Mouse (Mus musculus): Measurements from ENCODE around the gene Spryd7. TPM values are rescaled to one million over a fixed set of nuclear protein-coding genes. Genes with fewer than 3 reads are reported as not detected.
"Not testable (repeated sequence)": the region's sequence is repeated elsewhere in the genome, so short reads cannot be mapped to it uniquely, and the experiment has no call there.

Gene Spryd7
- polyA plus RNA-seq, 1 experiment: 16.0 TPM

- TF ChIP-seq POLR2A (IDR thresholded peaks at IDR 0.05; ENCODE audit: low read depth, low read length) (no peak), CTCF (IDR thresholded peaks at IDR 0.05; ENCODE audit: borderline replicate concordance, insufficient read depth, low read length) (no peak)
- Histone ChIP-seq H3K27ac (ENCODE audit: insufficient read depth, low read length) (no peak overlapping the region), H3K4me1 (ENCODE audit: control insufficient read depth, insufficient read depth, low read length) (no peaks in the 10 kb centered on the region), H3K4me3 (ENCODE audit: insufficient read depth, low read length) (no peak overlapping the region)
These were observed 32.8 kb upstream of the Spryd7 start for GRCm38 (mm10) chr14:61589288-61590065.

GRCm38 (mm10) chr14:61575941-61576340 lies 19.3 kb upstream of the Spryd7 start:
- no peak overlapping the region for H3K4me3 ChIP-seq (ENCODE audit: insufficient read depth, low read length)
- H3K27ac ChIP-seq (ENCODE audit: insufficient read depth, low read length): no peak overlapping the region
- no peaks in the 10 kb centered on the region for H3K4me1 ChIP-seq (ENCODE audit: control insufficient read depth, insufficient read depth, low read length)
- TF ChIP-seq CTCF (IDR thresholded peaks at IDR 0.05; ENCODE audit: borderline replicate concordance, insufficient read depth, low read length): no peak
- no peak for TF ChIP-seq POLR2A (IDR thresholded peaks at IDR 0.05; ENCODE audit: low read depth, low read length)

GRCm38 (mm10) chr14:61575066-61575465 lies 18.4 kb upstream of the Spryd7 start:
- TF ChIP-seq CTCF (IDR thresholded peaks at IDR 0.05; ENCODE audit: borderline replicate concordance, insufficient read depth, low read length) (no peak), POLR2A (IDR thresholded peaks at IDR 0.05; ENCODE audit: low read depth, low read length) (no peak)
- H3K4me1 ChIP-seq (ENCODE audit: control insufficient read depth, insufficient read depth, low read length): no peaks in the 10 kb centered on the region

GRCm38 (mm10) chr14:61572131-61572530 lies 15.4 kb upstream of the Spryd7 start:
- no peak overlapping the region for H3K4me3 ChIP-seq (ENCODE audit: insufficient read depth, low read length)
- H3K27ac ChIP-seq (ENCODE audit: insufficient read depth, low read length): no peak overlapping the region
- TF ChIP-seq POLR2A (IDR thresholded peaks at IDR 0.05; ENCODE audit: low read depth, low read length): no peak
- no peak for TF ChIP-seq CTCF (IDR thresholded peaks at IDR 0.05; ENCODE audit: borderline replicate concordance, insufficient read depth, low read length)
- H3K4me1 ChIP-seq (ENCODE audit: control insufficient read depth, insufficient read depth, low read length): no peaks in the 10 kb centered on the region

More at GRCm38 (mm10) chr14:61575066-61575465, 18.4 kb upstream of the Spryd7 start:
- no peak overlapping the region for H3K27ac ChIP-seq (ENCODE audit: insufficient read depth, low read length)
- no peak overlapping the region for H3K4me3 ChIP-seq (ENCODE audit: insufficient read depth, low read length)

GRCm38 (mm10) chr14:61571366-61571765 lies 14.7 kb upstream of the Spryd7 start:
- Histone ChIP-seq H3K4me3 (ENCODE audit: insufficient read depth, low read length) (no peak overlapping the region), H3K27ac (ENCODE audit: insufficient read depth, low read length) (no peak overlapping the region), H3K4me1 (ENCODE audit: control insufficient read depth, insufficient read depth, low read length) (no peaks in the 10 kb centered on the region)
- TF ChIP-seq CTCF (IDR thresholded peaks at IDR 0.05; ENCODE audit: borderline replicate concordance, insufficient read depth, low read length) (peak; percentile 91; the same call in 1 of the 2 replicates), POLR2A (IDR thresholded peaks at IDR 0.05; ENCODE audit: low read depth, low read length) (no peak)

GRCm38 (mm10) chr14:61569344-61569743 lies 12.7 kb upstream of the Spryd7 start:
- TF ChIP-seq CTCF (IDR thresholded peaks at IDR 0.05; ENCODE audit: borderline replicate concordance, insufficient read depth, low read length) (no peak), POLR2A (IDR thresholded peaks at IDR 0.05; ENCODE audit: low read depth, low read length) (no peak)
- no peak overlapping the region for H3K27ac ChIP-seq (ENCODE audit: insufficient read depth, low read length)
- H3K4me1 ChIP-seq (ENCODE audit: control insufficient read depth, insufficient read depth, low read length): no peaks in the 10 kb centered on the region
- H3K4me3 ChIP-seq (ENCODE audit: insufficient read depth, low read length): no peak overlapping the region

- H3K4me1 ChIP-seq (ENCODE audit: control insufficient read depth, insufficient read depth, low read length); H3K27ac ChIP-seq (ENCODE audit: insufficient read depth, low read length); H3K4me3 ChIP-seq (ENCODE audit: insufficient read depth, low read length): not testable (repeated sequence)
These were observed 9.5 kb upstream of the Spryd7 start for GRCm38 (mm10) chr14:61566211-61566610.

GRCm38 (mm10) chr14:61559856-61560255 lies 3.2 kb upstream of the Spryd7 start:
- TF ChIP-seq POLR2A (IDR thresholded peaks at IDR 0.05; ENCODE audit: low read depth, low read length) (no peak), CTCF (IDR thresholded peaks at IDR 0.05; ENCODE audit: borderline replicate concordance, insufficient read depth, low read length) (no peak)
- H3K27ac ChIP-seq (ENCODE audit: insufficient read depth, low read length): no peak overlapping the region
- H3K4me3 ChIP-seq (ENCODE audit: insufficient read depth, low read length): no peak overlapping the region
- no peaks in the 10 kb centered on the region for H3K4me1 ChIP-seq (ENCODE audit: control insufficient read depth, insufficient read depth, low read length)

- Histone ChIP-seq H3K4me1 (ENCODE audit: control insufficient read depth, insufficient read depth, low read length) (no peaks in the 10 kb centered on the region), H3K4me3 (ENCODE audit: insufficient read depth, low read length) (no peak overlapping the region), H3K27ac (ENCODE audit: insufficient read depth, low read length) (no peak overlapping the region)
- TF ChIP-seq POLR2A (IDR thresholded peaks at IDR 0.05; ENCODE audit: low read depth, low read length): no peak
- no peak for TF ChIP-seq CTCF (IDR thresholded peaks at IDR 0.05; ENCODE audit: borderline replicate concordance, insufficient read depth, low read length)
These were observed 2.2 kb upstream of the Spryd7 start for GRCm38 (mm10) chr14:61558901-61559300.

- no peak for TF ChIP-seq POLR2A (IDR thresholded peaks at IDR 0.05; ENCODE audit: low read depth, low read length)
- TF ChIP-seq CTCF (IDR thresholded peaks at IDR 0.05; ENCODE audit: borderline replicate concordance, insufficient read depth, low read length): no peak
- Histone ChIP-seq H3K4me3 (ENCODE audit: insufficient read depth, low read length) (peak overlapping the region; percentile 76), H3K4me1 (ENCODE audit: control insufficient read depth, insufficient read depth, low read length) (no peaks in the 10 kb centered on the region), H3K27ac (ENCODE audit: insufficient read depth, low read length) (peak overlapping the region; percentile 39)
These were observed 776 bp downstream of the Spryd7 start for GRCm38 (mm10) chr14:61555931-61556288.
